Mouse (Mus musculus): ENCODE data around the gene Herc2.

Gene Herc2

DNA sequence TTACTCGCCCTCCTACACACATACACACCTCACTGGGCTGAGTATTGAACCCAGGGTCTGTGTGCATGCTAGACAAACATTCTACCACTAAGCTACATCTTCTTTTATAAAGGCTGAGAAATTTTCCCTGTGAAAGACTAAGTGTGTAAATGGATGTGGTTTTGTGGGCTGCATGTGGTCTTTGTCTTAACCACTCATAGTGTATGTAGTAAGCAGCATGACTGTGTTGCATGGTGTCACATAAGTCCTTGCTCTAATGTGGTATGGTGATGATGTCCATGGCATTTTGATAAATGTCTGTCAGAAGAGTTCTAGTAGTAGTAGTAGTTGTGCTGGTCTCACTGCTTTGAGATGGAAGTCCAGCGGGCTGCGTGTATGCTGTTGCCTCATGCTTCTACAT is 152.8 kb downstream of the Herc2 start:
- DNase-seq: no peak

DNA sequence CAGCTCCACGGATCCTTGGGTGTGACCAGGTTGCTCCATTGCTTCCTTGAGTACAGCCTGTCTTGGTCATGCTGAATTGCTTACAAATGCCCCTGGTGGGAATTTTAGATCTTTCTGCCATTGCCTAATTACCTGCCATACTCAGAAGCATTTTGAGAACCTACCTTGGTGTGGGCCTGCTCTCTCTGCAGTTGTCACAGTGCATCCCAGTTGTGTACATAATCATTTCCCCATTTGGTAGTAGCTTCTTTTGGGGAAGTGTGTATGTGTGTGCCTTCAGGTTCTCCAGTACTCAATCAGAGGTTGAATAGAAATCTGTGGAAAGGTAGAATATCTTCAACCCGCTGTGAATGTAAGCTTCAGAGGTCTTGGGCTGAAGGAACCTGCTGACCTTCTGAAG is 153.3 kb downstream of the Herc2 start:
- DNase-seq: no peak

DNA sequence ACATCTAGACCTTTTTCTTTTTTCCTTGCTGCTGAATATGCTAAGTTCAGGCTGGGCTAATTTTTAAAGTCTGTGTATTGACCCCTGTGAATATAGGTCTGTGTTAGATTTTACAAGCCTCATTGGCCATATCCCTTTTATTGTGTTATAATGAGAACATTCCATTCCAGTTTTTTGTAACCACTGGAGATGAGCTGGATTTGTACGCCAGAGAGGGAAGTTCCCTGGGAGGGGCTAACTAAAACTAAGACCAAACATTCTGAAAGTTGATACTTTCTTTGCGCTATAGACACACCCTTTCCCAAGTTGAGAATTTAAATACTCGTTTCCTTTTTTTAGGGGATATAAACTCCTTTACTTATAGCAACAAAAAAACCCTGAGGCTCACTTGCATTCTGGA is 154.9 kb downstream of the Herc2 start:
- DNase-seq: no peak

DNA sequence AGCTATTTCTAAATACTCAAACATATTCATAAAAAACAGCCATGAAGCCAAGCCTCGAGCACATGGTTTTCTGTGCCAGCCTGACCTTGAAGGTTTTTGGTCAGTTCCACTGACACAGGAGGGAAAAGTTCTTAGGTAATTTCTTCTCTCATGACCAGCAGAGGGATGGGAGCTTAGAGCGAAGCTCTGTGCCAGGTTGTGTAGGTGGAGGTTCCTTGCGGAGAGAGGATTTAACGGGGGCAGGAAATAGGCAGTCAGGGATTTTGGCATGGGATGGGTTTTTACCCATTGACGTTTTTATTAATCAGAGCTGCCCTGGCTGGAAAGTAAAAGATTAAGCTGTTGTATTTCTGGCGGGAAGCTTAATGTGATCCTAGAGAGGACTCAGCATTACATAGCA is 170.8 kb downstream of the Herc2 start:
- no peak for DNase-seq

DNA sequence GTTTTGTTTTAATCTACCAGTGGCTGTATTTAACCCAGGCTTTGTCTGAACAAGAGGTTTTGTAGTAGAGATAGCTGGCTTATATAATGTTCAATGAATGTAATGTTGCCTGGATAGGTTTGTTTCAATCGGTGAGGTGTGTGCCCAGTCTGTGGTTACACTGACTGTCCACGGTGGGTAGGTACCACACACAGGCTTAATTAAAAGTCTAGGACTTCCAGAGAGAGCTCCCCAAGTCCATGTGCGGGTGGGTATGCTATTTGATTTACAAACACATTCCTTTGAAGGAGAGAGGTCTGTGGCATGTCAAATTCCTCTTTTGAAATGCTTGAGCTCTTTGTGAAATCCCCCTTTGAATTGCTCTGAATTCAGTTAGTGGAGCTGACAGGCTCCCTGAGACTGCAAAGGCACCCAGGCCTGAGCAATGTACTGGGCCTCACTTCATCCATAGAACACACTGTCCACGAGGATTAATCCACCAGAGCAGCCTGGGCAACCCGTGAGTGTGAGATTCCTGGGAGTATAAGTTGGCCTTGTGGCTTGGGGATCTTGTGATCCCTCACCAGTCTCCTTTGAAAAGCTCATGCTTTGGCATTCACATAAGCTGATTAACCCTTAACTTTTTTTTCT is 185.9 kb downstream of the Herc2 start:
- no peak for DNase-seq

DNA sequence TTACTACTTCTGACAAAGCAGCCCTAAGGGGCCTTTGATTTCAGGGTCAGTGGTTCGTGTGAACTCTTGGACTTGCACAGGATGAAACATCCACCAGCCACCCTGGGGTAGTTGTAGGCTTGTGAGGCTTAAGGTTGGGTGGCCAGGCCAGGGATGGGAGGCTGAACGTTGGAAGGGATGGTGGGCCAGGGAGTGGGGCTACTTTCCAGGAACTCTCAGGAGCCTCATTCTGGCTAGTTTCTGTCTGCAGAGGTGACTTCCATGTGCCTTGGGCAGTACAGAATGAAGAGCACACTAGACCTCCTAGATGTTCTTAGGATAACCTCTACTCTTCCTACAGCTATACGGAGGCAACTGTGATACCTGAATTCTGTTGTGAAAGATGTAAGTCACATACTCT is 186.6 kb downstream of the Herc2 start:
- no peak for DNase-seq

DNA sequence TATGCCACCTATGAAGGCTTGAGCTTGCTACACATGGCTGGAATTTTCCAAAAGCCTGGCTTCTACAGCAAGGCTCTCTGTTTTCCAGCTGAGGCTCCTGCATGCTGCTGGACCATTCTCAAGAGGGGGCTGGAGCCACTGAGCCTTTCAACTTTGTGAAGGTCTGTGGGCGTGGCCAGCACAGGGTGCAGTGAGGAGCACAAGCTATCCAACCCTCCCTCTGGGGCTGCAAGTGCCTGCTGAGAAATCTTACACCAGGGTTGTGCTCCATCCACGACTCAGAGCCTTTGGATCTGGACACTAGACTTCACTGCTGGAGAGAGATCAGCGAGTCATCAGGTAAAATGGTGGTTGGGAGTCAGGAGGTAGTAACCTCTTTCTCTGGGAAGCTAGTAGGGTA is 189.5 kb downstream of the Herc2 start, which contains the start of gene Oca2:
Oca2 (plus strand) TSS at position 218 of the 400 bp plus-strand sequence.
- no peak for DNase-seq

DNA sequence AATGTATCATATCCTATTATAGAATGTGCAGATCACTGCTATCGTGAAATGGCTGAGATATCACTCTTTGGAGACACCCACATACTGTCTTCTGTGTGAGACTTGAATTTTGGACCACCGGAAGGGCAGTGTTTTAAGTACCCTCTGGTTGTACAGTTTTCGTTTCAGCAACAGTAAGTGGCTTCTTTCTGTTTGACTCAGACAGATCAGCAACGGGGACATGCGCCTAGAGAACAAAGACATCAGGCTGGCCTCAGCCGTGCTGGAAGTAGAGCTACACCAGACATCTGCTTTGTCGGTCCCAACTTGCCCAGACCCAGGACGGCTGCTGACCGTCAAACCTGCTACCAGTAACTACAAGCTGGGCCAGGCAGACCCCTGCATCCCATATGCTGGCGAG is 204.6 kb downstream of the Herc2 start:
- no peak for DNase-seq

DNA sequence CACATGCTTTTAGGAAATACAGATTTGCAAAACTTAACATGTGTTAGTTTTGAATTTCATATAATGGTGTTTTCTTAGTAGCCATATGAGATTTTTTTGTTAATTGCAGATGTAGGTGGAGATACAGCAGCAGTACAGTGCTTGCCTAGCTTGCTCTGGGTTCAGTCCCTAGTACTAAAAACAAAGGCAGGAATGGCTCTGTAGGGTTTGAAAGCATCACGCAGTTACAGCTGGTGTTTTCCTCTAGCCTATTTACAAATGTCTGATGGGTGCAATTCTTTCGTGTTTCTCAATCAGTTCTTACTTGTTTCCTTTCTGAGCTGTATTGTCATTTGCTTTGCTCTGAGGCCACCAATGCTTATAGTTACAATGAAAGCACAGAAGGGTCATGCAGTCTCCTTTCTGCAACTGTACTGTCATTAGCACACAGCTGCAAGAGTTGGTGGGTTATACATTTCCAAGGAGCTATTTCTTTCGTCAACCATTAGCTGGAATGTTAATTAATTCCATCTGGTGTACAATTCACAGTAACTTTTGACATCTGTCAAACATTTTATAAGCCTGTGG is 208.0 kb downstream of the Herc2 start:
- no peak for DNase-seq

DNA sequence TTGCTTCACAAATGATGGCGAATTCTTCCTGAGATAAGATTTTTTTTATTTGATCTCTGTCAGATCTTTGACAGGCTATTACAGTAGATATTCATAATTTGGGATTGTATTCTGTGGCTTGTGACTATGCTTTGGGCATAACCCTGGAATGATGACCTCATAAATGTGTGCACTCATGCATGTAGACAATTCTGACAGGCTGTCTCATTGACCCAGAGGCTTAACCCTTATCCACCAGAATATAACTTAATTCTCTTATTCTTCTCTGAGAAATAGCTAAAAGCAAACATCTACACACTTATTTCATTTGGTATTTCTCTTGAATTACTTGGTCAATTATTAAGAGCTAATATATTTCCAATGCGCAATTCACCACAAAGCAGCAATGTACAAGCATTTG is 227.5 kb downstream of the Herc2 start:
- DNase-seq: no peak
